Mouse (Mus musculus): ENCODE results near the gene Lcmt1.

Lcmt1 gene

GRCm38 (mm10) chr7:123360185-123360584 is 9.4 kb upstream of the Lcmt1 start:
- no peak for DNase-seq (ENCODE audit: low read depth, low spot score)

DNA sequence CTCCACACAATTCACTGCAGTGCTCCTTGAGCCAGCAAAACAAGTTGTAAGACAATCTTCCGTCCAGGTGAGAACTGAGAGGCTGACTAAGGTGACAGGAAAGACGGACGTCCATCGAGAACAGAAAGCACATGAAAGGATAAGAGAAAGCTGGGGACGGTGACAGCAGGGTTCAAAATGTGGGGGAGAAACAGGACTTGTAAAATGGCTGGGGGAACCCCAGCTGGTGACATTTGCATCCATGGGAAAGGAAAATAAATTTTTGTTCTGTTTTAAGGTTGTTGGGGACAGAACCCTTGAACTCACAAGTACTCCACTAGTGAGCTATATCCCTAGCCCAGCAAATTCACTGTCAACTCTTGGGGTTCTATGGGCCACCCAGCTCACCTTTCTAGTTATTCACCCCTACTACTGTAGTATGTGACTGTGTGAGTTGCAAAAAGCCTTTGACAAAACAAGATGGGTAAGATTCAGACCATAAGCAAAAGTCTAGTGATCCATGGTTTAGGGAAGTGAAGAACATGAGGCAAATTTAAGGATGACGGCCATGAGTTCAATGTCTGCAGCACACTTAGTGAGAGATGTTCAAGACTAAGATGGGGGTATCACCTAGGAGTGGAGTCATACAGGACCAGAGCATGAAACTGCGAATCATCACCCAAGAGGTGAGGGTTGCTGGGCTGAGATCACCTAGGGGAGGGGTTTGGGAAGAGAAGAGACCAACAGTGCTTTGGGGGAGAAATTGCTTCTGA is 8.2 kb upstream of the Lcmt1 start:
- DNase-seq (ENCODE audit: low read depth, low spot score) = no peak

DNA sequence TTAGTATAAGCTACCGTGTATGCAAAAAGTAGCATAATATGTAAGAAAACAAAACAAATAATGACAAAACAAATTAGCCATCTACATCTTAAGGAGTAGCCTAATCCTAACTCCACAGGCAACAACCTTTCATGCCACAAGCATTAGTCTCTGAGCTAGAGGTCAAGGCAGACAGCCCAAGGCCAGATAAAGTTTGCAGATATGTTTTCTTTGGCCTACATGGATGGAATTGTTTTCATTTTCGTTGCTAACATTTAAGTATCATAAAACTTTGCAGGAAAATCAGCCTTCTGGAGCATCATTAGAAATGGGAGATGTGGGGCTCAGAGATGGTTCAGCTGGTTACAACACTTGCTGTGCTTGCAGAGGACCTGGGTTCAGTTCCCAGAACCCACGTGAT is 6.8 kb upstream of the Lcmt1 start:
- DNase-seq (ENCODE audit: low read depth, low spot score) = no peak

DNA sequence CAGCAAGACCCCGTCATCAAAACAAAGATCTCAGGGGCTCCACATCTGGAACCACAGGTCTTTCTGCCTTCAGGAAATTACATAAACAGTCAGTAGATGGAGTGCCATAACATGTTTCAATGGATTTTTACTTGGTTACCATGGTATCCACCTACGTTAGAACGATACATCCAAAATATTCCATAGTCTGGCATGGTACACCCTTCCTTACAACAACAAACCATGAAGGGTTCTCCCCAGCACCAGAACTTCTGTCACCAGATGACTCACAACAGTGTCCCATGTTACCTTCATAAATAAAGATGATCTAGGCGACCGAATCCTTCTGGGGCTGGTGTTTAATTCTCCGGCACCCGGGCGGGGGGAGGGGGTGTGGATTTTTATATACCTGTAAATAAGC is 5.6 kb upstream of the Lcmt1 start:
- no peak for DNase-seq (ENCODE audit: low read depth, low spot score)

- DNase-seq (ENCODE audit: low read depth, low spot score) = no peak
Observed at GRCm38 (mm10) chr7:123365876-123366741, 3.5 kb upstream of the Lcmt1 start.

DNA sequence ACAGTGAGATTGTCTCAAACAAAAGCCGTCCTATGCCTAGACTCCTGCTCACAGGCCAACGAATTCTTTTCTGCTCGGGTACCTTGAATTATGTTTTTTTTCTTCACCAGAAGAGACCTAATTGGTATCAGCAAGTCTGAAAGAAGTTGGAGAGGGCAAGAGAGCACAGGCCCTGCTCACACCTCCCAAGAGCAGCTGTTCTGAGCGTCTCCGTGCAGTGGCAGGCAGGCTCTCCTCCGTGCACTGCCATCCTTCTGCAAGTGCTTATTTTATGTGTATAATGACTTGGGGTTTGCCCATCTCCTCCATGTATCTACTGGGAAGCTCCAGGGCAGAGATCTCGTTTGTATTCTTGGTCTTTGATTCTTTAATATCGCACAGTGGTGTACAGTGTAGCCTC is 2.8 kb upstream of the Lcmt1 start:
- no peak for DNase-seq (ENCODE audit: low read depth, low spot score)

DNA sequence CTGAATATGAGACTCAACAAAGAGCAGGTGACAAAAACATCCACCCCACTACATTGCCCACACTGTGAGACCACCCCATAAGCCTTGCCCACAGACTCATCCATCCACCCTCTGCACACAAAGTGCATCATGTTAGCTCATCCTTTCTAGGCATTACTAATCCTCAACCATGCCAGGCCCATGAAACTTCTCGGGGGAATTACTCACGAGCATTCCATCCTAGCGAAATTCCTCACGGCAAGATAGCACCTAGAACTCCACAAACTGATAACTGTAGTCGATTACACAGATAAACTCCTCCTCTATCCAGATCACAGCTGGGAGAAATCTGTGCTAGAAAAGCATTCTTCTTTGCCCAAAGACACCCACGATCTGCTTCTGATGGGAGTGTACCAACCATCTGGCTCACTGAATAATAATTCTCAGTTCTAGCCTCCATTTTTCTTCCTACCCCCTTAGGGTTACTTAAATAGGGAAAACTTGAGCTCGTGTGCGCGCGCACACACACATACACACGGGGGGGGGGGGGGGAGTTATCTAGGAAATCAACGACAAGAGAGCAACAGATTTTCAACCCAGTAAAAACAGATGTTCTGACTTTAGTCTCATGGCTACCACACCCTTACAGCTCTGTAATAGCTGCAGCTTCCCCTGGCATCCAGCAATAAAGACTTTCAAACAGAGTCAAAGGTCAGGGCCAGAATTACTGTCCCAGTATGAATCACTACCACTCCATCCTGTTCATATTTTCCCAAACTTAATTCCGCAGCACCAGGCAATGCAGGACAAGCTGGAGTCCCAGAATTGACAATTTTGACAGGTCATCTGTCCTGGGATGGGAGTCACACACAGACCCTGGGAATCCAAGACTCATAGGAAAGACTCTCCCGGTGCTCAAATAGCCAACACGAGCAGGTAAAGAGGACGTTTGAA is 2.1 kb upstream of the Lcmt1 start:
- no peak for DNase-seq (ENCODE audit: low read depth, low spot score)

DNA sequence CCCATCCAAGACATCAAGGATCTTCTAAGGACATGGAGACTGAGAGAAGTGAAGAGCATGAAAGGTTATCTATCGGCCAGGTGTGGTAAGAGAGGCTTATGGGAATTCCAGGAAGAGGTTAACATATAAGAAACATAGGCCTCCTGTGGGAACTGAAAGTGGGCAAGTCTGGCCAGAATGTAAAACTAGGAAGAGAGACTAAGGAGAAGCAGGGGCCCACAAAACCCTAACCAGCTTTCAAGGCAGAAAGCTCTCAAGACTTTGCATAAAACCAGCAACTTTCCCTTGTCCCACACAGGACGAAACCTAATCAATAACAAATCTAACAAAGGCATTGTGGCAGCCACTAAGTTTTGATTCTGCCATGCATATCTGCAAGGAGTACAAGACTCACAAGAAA is 1.4 kb upstream of the Lcmt1 start:
- no peak for DNase-seq (ENCODE audit: low read depth, low spot score)

- DNase-seq (ENCODE audit: low read depth, low spot score) = peak; percentile 69
Observed at GRCm38 (mm10) chr7:123368778-123369746, 522 bp upstream of the Lcmt1 start.

DNA sequence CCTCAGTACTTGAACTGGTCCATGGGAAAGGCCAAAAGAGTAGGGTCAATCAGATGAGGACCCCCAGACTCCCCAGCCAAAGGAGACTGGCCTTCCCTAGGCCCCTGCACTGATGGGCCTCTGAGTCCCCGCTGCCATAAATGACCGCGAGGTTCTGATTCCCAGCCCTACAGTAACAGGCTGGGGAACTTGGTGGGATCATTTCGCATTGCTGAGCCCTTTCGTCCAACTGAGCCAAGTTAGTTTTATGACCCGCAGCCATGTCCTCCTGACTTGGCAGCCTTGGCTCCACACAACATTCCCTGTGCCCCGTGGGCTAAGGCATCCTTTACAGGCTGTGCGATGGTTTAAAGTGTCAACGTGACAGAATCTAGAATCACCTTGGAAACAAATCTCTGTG is 1.1 kb downstream of the Lcmt1 start:
- no peak for DNase-seq (ENCODE audit: low read depth, low spot score)

DNA sequence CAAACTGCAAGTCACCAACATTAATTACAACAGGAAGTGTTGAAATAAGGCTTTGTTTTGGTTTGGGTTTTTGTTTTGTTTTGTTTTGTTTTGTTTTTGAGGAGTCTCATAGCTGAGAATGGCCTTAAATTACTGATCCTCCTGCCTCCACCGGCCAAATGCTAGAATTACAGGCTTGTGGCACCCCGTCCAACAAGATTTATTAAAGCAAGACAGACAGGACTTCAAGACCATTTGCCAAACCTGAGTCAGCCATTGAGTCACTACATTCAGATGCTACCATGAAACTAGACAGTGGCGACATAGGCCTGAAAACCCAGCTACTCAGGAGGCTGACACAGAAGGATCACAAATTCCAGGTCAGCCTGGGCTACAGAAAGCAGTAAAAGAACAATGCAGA is 1.9 kb downstream of the Lcmt1 start:
- peak; percentile 72 for DNase-seq (ENCODE audit: low read depth, low spot score)

DNA sequence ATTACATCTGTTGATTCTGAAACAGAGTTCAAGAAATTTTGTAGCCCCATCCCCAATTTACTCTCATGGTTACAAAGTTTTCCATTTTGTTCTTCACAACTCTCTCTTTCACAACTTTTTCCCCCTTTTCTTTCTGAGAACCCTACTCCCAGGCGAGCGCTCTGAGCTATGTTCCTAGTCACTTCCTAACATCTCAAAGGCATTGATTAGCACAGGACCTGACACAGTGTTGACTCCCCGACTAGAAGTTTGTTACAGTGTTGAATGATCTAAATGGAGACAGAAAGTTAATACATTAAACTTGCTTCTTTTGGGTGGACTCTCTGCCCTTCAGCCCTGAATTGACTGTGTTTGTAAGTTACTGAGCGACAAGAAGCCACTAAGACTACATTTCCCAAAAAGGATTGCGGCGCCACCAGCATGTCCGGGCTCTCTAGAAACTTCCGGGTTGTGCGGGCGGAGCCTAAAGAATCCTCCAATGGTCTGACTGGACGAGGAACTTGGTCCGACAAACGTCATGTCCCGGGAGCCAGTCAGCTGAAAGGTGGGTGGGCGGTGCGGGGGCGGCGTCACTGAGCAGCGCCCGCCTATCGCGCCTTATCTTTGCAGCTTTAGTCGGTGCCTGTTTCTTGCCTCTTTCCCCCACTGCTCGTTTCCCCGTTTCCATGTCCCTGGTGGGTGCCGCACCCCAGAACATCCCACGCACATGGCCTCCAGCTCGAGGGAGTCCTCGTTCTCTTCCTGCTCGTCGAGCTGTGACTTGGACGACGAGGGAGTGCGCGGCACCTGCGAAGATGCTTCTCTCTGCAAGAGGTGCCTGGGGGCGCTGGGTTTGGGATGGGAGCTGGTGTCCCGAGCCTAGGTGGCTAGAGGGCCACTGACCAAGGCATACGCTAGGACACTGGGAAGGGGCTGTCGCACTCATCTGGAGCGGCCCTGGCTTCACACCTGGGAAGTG is 8.1 kb downstream of the Lcmt1 start:
- peak; percentile 99 for DNase-seq (ENCODE audit: low read depth, low spot score)

GRCm38 (mm10) chr7:123385693-123386407 is 16.3 kb downstream of the Lcmt1 start:
- DNase-seq (ENCODE audit: low read depth, low spot score) = no peak

DNA sequence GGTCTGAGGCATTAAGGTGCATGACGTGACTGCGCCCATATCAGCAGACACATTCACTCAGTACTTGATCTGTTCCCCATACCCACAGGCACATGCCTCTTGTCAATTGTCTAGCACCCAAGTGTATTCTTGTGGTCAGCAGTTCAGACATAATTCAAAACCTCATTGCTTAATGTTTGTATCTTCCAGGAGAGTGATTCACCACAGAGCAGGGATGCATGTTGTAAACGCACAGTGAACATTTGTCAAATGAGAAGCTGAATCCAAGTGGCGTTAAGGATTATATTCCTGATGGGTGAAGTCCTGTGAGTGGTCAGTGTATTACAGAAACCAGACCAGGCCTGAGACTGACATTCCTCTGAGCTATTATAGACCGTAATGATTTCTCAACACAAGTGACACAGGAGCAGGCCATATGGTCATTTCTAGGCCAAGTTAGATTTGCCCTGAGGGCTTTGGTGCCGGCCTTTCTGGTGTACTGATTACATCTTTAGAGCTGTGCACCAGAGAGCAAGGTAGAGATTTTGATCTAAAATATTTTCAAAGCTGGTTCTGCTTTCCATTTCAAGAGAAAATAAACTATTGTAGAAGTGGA is 20.2 kb downstream of the Lcmt1 start:
- no peak for DNase-seq (ENCODE audit: low read depth, low spot score)

- no peak for DNase-seq (ENCODE audit: low read depth, low spot score)
Observed at GRCm38 (mm10) chr7:123394271-123394670, 24.7 kb downstream of the Lcmt1 start.

GRCm38 (mm10) chr7:123396900-123397299 is 27.3 kb downstream of the Lcmt1 start:
- DNase-seq (ENCODE audit: low read depth, low spot score) = peak; percentile 5

DNA sequence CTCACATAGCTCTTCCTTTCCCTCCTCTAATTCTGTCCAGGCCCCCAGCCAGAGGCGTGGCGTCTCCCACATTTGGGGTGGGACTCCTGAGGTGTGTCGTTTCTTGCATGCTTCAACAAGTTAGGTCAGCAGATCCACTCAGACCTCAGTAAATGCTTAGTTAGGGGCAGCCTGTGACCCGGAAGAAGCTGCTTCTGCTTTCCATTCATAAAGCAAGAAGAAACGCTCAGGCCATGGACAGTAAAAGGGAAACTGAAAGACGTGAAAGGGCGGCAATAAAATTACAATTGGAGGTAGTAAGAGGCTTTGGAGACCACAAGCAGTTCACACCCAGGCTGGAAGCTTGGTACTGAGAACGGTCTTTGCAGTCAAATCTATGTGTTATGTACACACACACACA is 27.8 kb downstream of the Lcmt1 start:
- peak; percentile 17 for DNase-seq (ENCODE audit: low read depth, low spot score)

DNA sequence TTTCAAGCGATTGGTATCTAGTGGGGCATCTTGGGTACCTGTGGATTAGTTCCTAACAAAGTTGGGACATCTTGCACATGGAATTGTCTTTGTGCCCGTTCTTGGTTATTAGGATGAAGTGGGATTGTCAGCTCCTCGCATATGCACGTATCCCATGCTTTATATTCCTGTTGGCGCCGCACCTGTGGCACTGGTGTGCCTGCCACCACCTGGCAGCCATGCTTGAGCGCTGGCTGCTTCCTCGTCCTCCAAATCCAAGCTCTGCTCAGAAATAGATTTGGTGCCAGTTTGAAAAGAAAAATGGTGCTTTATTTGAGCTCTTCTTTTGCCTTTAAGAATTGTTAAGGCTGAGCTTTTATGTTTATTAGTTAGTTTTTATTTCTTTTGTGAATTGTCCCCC is 28.3 kb downstream of the Lcmt1 start:
- no peak for DNase-seq (ENCODE audit: low read depth, low spot score)

Measured in R1 (cell line).